Mouse (Mus musculus) liver, adult 2 months (tissue): ENCODE data around the gene Ccdc194.

Source experiments
- CTCF ChIP-seq: fragments of 200-500 bp; IDR thresholded peaks from 2 replicates; pipeline ENCODE4 v1.5.1; 2011; ENCODE audit warnings: low read depth, low read length, control low read depth
- POLR2A ChIP-seq: fragments of 200-500 bp; IDR thresholded peaks from 2 replicates; pipeline ENCODE4 v1.6.1; 2011; ENCODE audit warnings: low read length, control low read depth; ENCODE audit not compliant: insufficient read depth; ENCODE audit errors: extremely low read depth

- TF ChIP-seq CTCF: no peak
- 0 out of 2 replicates have a peak, but pooled peaks have one; percentile 49 for TF ChIP-seq POLR2A
These were observed 37.1 kb downstream of the Ccdc194 start for GRCm38 (mm10) chr8:71488454-71488853.
